Mouse (Mus musculus): Measurements from ENCODE around the gene Glrx.

DNA sequence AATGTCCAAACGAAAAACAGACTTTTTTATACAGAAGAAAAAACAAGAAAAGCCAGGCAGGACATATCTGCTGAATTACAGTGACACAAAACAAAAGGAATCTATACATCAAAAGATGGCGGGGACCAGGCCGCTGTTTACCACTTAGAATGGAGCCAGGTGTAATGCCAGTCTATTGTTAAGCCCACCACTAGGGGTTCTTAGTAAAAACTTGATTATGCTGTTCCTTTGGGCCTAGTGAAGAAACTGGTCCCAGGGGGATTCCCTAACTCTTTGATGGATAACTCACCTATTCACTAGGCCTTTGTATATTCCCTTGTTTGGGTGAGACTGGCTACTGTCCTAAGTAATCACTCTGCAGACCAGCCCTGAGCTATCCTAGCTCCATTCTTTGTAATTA lies 40.2 kb upstream of the Glrx start:
- TF ChIP-seq CTCF (IDR thresholded peaks at IDR 0.05): no peak
- TF ChIP-seq POLR2A (IDR thresholded peaks at IDR 0.05; ENCODE audit: insufficient read depth, low read depth, low read length): no peak
- no peak for TF ChIP-seq EP300 (IDR thresholded peaks at IDR 0.05; ENCODE audit: insufficient read depth, low read depth, low read length)

Data from heart, adult 2 months (tissue).